Mouse (Mus musculus): ENCODE data around the gene Kansl3. TPM values are rescaled to one million over a fixed set of nuclear protein-coding genes. Genes with fewer than 3 reads are reported as not detected.

Kansl3 gene
- polyA plus RNA-seq, 1 experiment from 2014 or later, result 46.2 TPM

DNA sequence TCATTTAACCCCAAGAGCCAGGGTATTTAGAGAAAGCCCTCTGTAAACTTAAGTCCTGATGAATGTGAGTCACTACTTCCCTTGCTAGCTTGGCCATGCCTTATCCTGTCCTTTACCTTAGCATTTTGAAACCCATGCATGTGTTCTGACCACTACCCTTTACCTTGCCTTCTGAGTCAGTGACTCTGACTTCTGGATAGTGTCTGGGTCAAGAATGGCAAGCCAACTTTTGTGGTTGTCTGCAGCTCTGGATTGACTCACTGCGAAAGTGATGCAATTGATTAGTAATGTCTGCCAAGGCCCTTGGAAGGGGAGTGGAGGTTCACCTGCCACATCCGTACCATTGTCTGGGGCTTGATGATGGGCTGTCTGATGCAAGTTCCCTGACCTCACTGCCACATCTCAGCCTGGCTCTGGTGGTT is 43.1 kb downstream of the Kansl3 start:
- ATAC-seq (ENCODE audit: low FRiP score, low TSS enrichment), result no peak
- 88% methylated on average over 2 of the region's 2 CpGs for WGBS
- no peak overlapping the region for H3K4me2 ChIP-seq (replicated peaks; ENCODE audit: low read depth, low read length)
- H3K4me3 ChIP-seq (ENCODE audit: low read length), result no peak overlapping the region
- H3K9ac ChIP-seq (ENCODE audit: low read depth, low read length), result no peak overlapping the region
- no peaks in the 10 kb centered on the region for H3K27me3 ChIP-seq (ENCODE audit: control insufficient read depth, insufficient read depth, low read length)
- peaks cover 6% of the 10 kb centered on the region; the same call in 1 of the 2 replicates for H3K36me3 ChIP-seq (ENCODE audit: control insufficient read depth, insufficient read depth, low read length)
- H3K27ac ChIP-seq (ENCODE audit: low read depth, low read length), result no peak overlapping the region
- H3K4me1 ChIP-seq (ENCODE audit: control insufficient read depth, insufficient read depth, low read length), result peaks cover 6% of the 10 kb centered on the region; the same call in 1 of the 2 replicates
- no peaks in the 10 kb centered on the region for H3K9me3 ChIP-seq (ENCODE audit: control insufficient read depth, low read length)

GRCm38 (mm10) chr1:36323746-36324448 is 45.1 kb downstream of the Kansl3 start:
- no peak overlapping the region for H3K4me3 ChIP-seq (ENCODE audit: low read length)
- no peak overlapping the region for H3K27ac ChIP-seq (ENCODE audit: low read depth, low read length)
- H3K9ac ChIP-seq (ENCODE audit: low read depth, low read length), result no peak overlapping the region
- no peaks in the 10 kb centered on the region for H3K9me3 ChIP-seq (ENCODE audit: control insufficient read depth, low read length)
- H3K4me1 ChIP-seq (ENCODE audit: control insufficient read depth, insufficient read depth, low read length), result peaks cover 6% of the 10 kb centered on the region; the same call in 1 of the 2 replicates
- no peak overlapping the region for H3K4me2 ChIP-seq (replicated peaks; ENCODE audit: low read depth, low read length)
- peak; percentile 45 for ATAC-seq (ENCODE audit: low FRiP score, low TSS enrichment)
- 40% methylated on average over 8 of the region's 8 CpGs for WGBS
- peaks cover 9% of the 10 kb centered on the region; the same call in 1 of the 2 replicates for H3K36me3 ChIP-seq (ENCODE audit: control insufficient read depth, insufficient read depth, low read length)
- no peaks in the 10 kb centered on the region for H3K27me3 ChIP-seq (ENCODE audit: control insufficient read depth, insufficient read depth, low read length)

GRCm38 (mm10) chr1:36323076-36323475 is 45.9 kb downstream of the Kansl3 start:
- WGBS, result 16% methylated on average over 9 of the region's 9 CpGs
- Histone ChIP-seq H3K9me3 (ENCODE audit: control insufficient read depth, low read length) (no peaks in the 10 kb centered on the region), H3K27me3 (ENCODE audit: control insufficient read depth, insufficient read depth, low read length) (no peaks in the 10 kb centered on the region), H3K27ac (ENCODE audit: low read depth, low read length) (no peak overlapping the region), H3K9ac (ENCODE audit: low read depth, low read length) (no peak overlapping the region), H3K4me2 (replicated peaks; ENCODE audit: low read depth, low read length) (no peak overlapping the region), H3K4me1 (ENCODE audit: control insufficient read depth, insufficient read depth, low read length) (peaks cover 6% of the 10 kb centered on the region; the same call in 1 of the 2 replicates), H3K36me3 (ENCODE audit: control insufficient read depth, insufficient read depth, low read length) (peaks cover 9% of the 10 kb centered on the region; the same call in 1 of the 2 replicates), H3K4me3 (ENCODE audit: low read length) (no peak overlapping the region)
- peak; percentile 52; the same call in 1 of the 2 replicates for ATAC-seq (ENCODE audit: low FRiP score, low TSS enrichment)

DNA sequence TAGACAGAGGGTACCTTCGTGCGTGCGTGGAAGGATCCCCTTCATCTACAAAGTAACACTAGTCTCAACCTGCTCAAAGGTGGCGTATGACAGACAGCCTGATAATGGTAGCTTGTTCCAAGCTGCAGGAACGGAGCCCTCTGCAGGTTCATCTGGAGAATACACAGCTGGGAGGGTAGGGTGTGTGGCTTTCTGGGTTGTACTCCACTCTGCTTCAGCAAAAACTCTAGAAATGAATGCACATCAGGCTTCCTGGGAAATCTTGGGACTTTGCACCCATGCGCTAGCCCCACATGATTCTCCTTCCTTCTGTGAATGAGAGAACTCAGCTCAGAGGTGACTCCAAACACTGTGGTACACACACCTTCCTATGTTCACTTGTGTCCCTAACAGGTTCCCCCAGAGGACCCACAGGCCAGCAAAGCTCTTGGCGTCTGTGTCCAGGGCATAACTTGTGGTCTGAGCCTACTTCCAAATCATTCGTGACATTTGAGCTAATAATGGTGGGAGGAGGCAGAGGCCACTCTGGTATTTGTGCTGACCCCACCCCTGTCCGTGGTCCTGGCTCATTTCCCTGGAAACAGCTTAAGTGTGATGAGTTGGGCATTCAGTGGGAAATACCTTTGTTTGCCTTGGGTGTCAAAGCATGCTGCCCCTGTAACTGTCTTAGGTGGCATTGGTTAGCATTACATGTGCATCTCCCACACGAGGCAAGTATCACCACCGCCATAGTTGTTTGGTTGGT is 47.0 kb downstream of the Kansl3 start:
- 60% methylated on average over 11 of the region's 11 CpGs for WGBS
- Histone ChIP-seq H3K4me2 (replicated peaks; ENCODE audit: low read depth, low read length) (no peak overlapping the region), H3K9ac (ENCODE audit: low read depth, low read length) (no peak overlapping the region), H3K4me1 (ENCODE audit: control insufficient read depth, insufficient read depth, low read length) (peaks cover 6% of the 10 kb centered on the region; the same call in 1 of the 2 replicates), H3K27ac (ENCODE audit: low read depth, low read length) (no peak overlapping the region), H3K36me3 (ENCODE audit: control insufficient read depth, insufficient read depth, low read length) (peaks cover 6% of the 10 kb centered on the region; the same call in 1 of the 2 replicates), H3K4me3 (ENCODE audit: low read length) (no peak overlapping the region), H3K27me3 (ENCODE audit: control insufficient read depth, insufficient read depth, low read length) (no peaks in the 10 kb centered on the region), H3K9me3 (ENCODE audit: control insufficient read depth, low read length) (no peaks in the 10 kb centered on the region)
- ATAC-seq (ENCODE audit: low FRiP score, low TSS enrichment), result no peak

DNA sequence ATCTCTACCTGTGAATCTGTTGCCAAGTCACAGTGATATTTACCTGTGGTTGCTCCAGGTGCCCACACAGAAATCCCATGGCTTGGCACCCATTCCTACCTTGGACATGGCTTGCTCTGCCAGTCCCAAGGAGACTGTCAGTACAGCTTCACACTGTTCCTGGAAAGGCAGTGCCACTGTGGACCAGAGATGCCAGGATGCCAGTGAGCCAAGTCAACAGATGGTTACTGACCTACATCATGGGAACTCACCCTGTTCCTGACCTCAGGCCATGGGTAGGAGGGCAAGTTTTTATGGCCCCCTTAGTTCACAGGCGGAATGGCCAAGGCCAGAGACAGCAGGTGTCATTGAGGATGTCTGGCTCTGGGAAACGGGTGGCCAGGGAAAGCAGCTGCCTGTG is 47.8 kb downstream of the Kansl3 start:
- Histone ChIP-seq H3K4me1 (ENCODE audit: control insufficient read depth, insufficient read depth, low read length) (peaks cover 6% of the 10 kb centered on the region; the same call in 1 of the 2 replicates), H3K27me3 (ENCODE audit: control insufficient read depth, insufficient read depth, low read length) (no peaks in the 10 kb centered on the region), H3K4me3 (ENCODE audit: low read length) (no peak overlapping the region), H3K9me3 (ENCODE audit: control insufficient read depth, low read length) (no peaks in the 10 kb centered on the region), H3K9ac (ENCODE audit: low read depth, low read length) (no peak overlapping the region), H3K4me2 (replicated peaks; ENCODE audit: low read depth, low read length) (no peak overlapping the region), H3K36me3 (ENCODE audit: control insufficient read depth, insufficient read depth, low read length) (peaks cover 6% of the 10 kb centered on the region; the same call in 1 of the 2 replicates), H3K27ac (ENCODE audit: low read depth, low read length) (no peak overlapping the region)
- no peak for ATAC-seq (ENCODE audit: low FRiP score, low TSS enrichment)
- WGBS, result 65% methylated on average over 2 of the region's 2 CpGs

GRCm38 (mm10) chr1:36315776-36316100 is 53.2 kb downstream of the Kansl3 start:
- H3K27ac ChIP-seq (ENCODE audit: low read depth, low read length), result no peak overlapping the region
- no peaks in the 10 kb centered on the region for H3K9me3 ChIP-seq (ENCODE audit: control insufficient read depth, low read length)
- no peaks in the 10 kb centered on the region for H3K4me1 ChIP-seq (ENCODE audit: control insufficient read depth, insufficient read depth, low read length)
- H3K9ac ChIP-seq (ENCODE audit: low read depth, low read length), result no peak overlapping the region
- H3K36me3 ChIP-seq (ENCODE audit: control insufficient read depth, insufficient read depth, low read length), result peaks cover 6% of the 10 kb centered on the region; the same call in 1 of the 2 replicates
- no peaks in the 10 kb centered on the region for H3K27me3 ChIP-seq (ENCODE audit: control insufficient read depth, insufficient read depth, low read length)
- ATAC-seq (ENCODE audit: low FRiP score, low TSS enrichment), result no peak
- H3K4me2 ChIP-seq (replicated peaks; ENCODE audit: low read depth, low read length), result no peak overlapping the region
- H3K4me3 ChIP-seq (ENCODE audit: low read length), result no peak overlapping the region
- 91% methylated on average over 2 of the region's 2 CpGs for WGBS

DNA sequence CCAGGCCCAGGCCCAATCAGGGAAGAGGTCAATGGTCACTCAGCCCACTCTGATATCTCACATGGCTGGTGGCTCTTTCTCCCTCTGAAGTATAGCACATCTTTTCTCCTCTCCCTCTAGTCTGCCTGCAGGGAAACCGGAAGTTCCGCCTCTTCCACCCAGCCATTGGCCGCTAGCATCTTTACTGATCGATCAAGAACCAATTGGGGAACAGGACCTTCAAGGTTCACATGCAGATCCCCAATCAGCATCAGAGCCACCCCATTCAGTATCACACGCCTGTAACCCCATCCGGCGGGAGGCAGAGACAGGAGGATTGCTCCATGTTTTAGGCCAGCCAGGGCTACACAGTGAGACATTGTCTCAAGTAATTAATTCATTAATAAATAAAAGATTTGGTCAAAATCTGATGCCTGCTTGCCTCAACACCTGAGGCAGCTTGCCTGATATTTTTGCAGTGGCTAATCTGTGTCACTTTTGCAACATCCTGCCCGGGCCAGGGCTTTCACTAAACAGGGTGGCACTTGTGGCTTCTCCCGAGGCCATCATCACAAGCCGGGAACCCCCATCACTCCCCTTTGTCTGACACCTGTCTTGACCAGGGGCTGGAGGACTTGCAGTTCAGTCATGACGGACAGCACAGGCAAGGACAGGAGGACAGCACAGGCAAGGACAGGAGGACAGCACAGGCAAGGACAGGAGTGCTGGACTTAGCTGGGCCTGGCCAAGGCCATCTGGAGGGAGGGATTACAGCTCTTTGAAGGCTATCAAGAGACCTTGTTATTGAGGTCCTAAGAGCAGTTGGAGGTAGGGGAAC is 53.8 kb downstream of the Kansl3 start:
- H3K27ac ChIP-seq (ENCODE audit: low read depth, low read length), result no peak overlapping the region
- H3K4me2 ChIP-seq (replicated peaks; ENCODE audit: low read depth, low read length), result no peak overlapping the region
- H3K27me3 ChIP-seq (ENCODE audit: control insufficient read depth, insufficient read depth, low read length), result no peaks in the 10 kb centered on the region
- no peaks in the 10 kb centered on the region for H3K4me1 ChIP-seq (ENCODE audit: control insufficient read depth, insufficient read depth, low read length)
- WGBS, result 90% methylated on average over 11 of the region's 11 CpGs
- H3K36me3 ChIP-seq (ENCODE audit: control insufficient read depth, insufficient read depth, low read length), result peaks cover 2% of the 10 kb centered on the region; the same call in 1 of the 2 replicates
- no peaks in the 10 kb centered on the region for H3K9me3 ChIP-seq (ENCODE audit: control insufficient read depth, low read length)
- H3K4me3 ChIP-seq (ENCODE audit: low read length), result no peak overlapping the region
- no peak overlapping the region for H3K9ac ChIP-seq (ENCODE audit: low read depth, low read length)
- no peak for ATAC-seq (ENCODE audit: low FRiP score, low TSS enrichment)

- no peak overlapping the region for H3K4me3 ChIP-seq (ENCODE audit: low read length)
- WGBS, result 14% methylated on average over 3 of the region's 3 CpGs
Observed at GRCm38 (mm10) chr1:36309498-36309901, 59.5 kb downstream of the Kansl3 start.

More at GRCm38 (mm10) chr1:36309498-36309901, 59.5 kb downstream of the Kansl3 start:
- Histone ChIP-seq H3K9me3 (ENCODE audit: control insufficient read depth, low read length) (no peaks in the 10 kb centered on the region), H3K4me1 (ENCODE audit: control insufficient read depth, insufficient read depth, low read length) (peaks cover 16% of the 10 kb centered on the region), H3K36me3 (ENCODE audit: control insufficient read depth, insufficient read depth, low read length) (no peaks in the 10 kb centered on the region), H3K4me2 (replicated peaks; ENCODE audit: low read depth, low read length) (no peak overlapping the region), H3K27ac (ENCODE audit: low read depth, low read length) (no peak overlapping the region), H3K27me3 (ENCODE audit: control insufficient read depth, insufficient read depth, low read length) (no peaks in the 10 kb centered on the region), H3K9ac (ENCODE audit: low read depth, low read length) (no peak overlapping the region)
- ATAC-seq (ENCODE audit: low FRiP score, low TSS enrichment), result no peak
